Mouse (Mus musculus) leukemia stem cell, adult 10-12 weeks (primary cell): ENCODE data around the gene Olfr826. TPM values are rescaled to one million over a fixed set of nuclear protein-coding genes. Genes with fewer than 3 reads are reported as not detected.

Experiments
- polyA plus RNA-seq: library from polyadenylated mRNA; stranded (reverse); fragments of >175 nt; gene quantifications from 2 replicates; pipeline ENCODE4 v1.2.3, GENCODE M21; 2012; ENCODE audit warnings: low replicate concordance

Olfr826 gene
- polyA plus RNA-seq: not detected in 2 replicates

GRCm38 (mm10) chr10:130184086-130184485, at the start of gene Olfr826:
Gene Olfr826 (minus strand): TSS chr10:130184186.

GRCm38 (mm10) chr10:130214303-130214702, 30.3 kb upstream of the Olfr826 start, which contains the start of gene Olfr827:
Gene Olfr827 (minus strand): TSS chr10:130214403.

GRCm38 (mm10) chr10:130166666-130167065, 17.3 kb downstream of the Olfr826 start, which contains the start of gene Olfr825:
Gene Olfr825 (minus strand): TSS chr10:130166766.

GRCm38 (mm10) chr10:130129900-130130299, 54.1 kb downstream of the Olfr826 start, which contains the start of gene Olfr824:
Gene Olfr824 (minus strand): TSS chr10:130130000.

Other genes with a start within 250 kb of the Olfr826 start
- gene Olfr818, start 235.1 kb downstream of the Olfr826 start, polyA plus RNA-seq: not detected in 2 replicates
- gene Olfr819, start 216.9 kb downstream of the Olfr826 start, polyA plus RNA-seq: not detected in 2 replicates
- gene Olfr247, start 208.0 kb downstream of the Olfr826 start, polyA plus RNA-seq: not detected in 2 replicates
- gene Gm10310, start 199.1 kb downstream of the Olfr826 start, polyA plus RNA-seq: not detected in 2 replicates
- not detected in 2 replicates for gene Olfr820, start 171.6 kb downstream of the Olfr826 start, polyA plus RNA-seq
- not detected in 2 replicates for gene Olfr821, start 153.8 kb downstream of the Olfr826 start, polyA plus RNA-seq
- not detected in 2 replicates for gene Olfr822, start 113.0 kb downstream of the Olfr826 start, polyA plus RNA-seq
- gene Olfr823, start 68.8 kb downstream of the Olfr826 start, polyA plus RNA-seq: not detected in 2 replicates
- 0.33 TPM in 1 of 2 replicates, not detected in the other for gene Olfr824, start 54.2 kb downstream of the Olfr826 start, polyA plus RNA-seq
- gene Olfr825, start 17.4 kb downstream of the Olfr826 start, polyA plus RNA-seq: not detected in 2 replicates
- not detected in 2 replicates for gene Olfr827, start 30.2 kb upstream of the Olfr826 start, polyA plus RNA-seq
- gene Neurod4, start 96.1 kb upstream of the Olfr826 start, polyA plus RNA-seq: not detected in 2 replicates
- 0.23 and 0.78 TPM in 2 replicates for gene Tespa1, start 138.7 kb upstream of the Olfr826 start, polyA plus RNA-seq
- gene Vmn2r84, start 210.1 kb upstream of the Olfr826 start, polyA plus RNA-seq: 0.02 TPM in 1 of 2 replicates, not detected in the other
- not detected in 2 replicates for gene Vmn2r85, start 245.5 kb upstream of the Olfr826 start, polyA plus RNA-seq